Mouse (Mus musculus) gastrocnemius, adult 18-20 months (tissue): ENCODE measurements around the gene Lag3. TPM values are rescaled to one million over a fixed set of nuclear protein-coding genes. Genes with fewer than 3 reads are reported as not detected.

Experiments
- DNase-seq: peaks from one replicate; pipeline ENCODE4 v3.0.0; 2021; ENCODE audit warnings: low spot score
- total RNA-seq, 2 experiments: library from RNA; stranded (reverse); gene quantifications; 2 replicates each; pipeline ENCODE4 v1.2.3; 2021

Gene Lag3
- total RNA-seq, 2 experiments from 2014 or later, result 0.12 TPM; not detected in 1

DNA sequence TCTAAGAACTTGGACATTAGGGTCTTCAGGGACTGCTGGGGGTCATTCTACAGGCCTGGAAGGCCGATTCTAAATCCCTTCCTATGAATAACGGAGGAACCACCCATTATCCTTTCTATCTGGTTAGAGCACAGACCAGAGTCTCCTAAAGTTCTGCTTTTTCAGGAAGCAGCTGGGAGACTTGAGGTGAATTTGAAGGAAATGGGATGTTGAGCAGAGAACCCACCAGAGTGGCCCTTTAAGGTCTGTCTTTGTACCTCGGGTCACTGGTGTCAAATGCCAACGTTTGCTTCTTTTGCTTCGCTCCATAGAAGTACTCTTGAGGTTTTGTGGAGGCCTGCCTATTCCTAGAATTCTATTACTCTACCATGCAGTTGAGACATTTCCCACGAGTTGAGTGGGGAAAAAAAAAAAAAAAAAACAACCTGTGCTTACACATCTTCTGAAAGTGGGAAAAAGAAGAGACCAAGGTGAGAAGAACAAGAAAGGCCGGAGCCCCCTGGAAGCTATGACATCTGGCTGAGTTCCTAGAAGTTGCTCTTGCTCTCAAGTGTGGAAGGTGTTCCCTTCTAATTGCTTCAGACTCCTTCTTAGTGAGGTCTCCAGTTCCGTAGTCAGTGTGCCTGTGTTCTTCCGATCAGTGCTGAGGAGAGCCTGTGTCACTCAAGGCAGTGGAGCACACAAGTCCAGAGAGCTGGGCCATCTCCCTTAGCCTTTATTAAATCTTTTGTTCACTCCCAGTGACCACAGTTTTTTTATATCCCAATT, 9.0 kb upstream of the Lag3 start:
- DNase-seq, result no peak

DNA sequence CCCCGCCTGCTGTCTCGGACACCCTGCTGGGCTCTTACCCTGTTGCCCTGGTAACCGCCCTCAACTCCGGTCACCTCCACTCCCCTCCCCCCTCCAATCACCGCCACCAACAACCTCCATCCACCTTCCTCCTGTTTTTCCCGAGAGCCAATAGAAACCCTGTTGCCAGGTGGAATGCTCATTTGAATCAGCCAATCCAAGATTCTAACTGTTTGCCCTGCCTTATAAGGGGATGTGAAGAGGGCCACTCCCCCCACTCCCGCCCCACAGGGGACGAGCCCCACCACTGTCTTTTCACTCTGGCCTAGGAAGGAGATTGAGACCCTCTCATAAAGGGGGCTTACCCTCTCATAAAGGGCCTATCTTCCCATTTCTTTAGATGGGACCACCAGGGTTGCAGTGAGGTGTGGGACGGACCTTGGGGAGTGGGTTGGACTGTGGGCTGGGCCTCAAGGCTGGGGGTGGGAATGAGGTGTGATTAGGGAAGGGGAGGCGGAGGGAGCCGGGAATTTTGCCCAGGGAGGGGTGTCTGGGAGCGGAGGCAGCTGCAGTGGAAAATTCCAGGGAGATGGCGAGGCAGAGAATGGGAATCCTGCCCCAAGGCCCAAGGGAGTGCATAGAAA, 8.3 kb upstream of the Lag3 start, which contains the start of gene Ptms:
TSS of gene Ptms (minus strand) at position 409 of the 623 bp plus-strand sequence.
- DNase-seq, result peak; percentile 93

DNA sequence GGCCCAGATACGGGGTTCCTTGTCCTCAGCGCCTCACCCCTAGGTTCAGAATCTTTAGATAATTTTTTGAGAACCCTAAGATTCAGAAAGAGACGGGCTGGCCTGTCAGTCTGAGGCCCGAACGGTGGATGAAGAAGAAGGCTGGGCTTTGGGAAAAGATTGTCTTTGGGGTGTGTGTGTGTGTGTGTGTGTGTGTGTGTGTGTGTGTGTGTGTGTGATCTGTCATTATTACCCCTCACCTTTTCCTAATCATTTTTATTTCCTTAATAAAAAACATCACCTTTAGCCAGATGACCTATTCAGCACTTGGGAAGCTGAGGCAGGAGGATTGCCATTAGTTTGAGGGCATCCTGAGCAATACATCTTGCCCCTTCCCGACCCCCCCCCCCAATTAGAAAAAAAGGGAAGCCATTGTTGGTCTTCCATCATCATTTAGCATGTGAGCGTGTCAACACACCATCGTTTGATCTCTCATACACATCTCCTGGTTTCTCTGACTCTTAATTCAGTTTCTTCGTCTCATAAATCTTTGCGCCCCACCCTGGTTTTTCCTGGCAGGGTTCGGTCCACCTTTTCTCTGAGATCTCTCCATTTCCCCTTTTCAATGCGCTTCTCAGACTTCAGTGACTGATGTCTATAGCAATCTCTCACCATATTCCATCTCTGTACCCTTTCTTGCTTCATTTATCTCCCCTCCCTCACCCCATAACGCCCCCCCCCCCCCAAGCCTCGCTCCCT, 7.6 kb upstream of the Lag3 start:
- DNase-seq, result no peak

DNA sequence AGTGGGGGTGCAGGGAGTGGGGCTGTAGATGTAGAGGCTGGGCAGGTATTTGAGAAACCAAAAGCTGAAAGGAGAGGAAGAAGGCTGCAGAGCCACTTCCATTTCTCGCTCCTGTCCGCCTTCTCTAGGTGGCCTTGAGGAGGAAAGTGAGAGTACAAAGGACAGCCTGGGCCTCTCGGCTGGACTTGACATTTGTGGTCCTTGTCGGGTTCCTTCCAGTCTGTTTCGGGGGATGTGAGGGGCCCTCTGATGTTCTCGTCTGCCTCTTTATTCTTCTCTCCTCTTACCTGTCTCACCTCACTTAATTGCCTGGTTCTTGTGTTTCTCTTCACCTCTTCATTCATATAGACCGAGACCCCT, 6.8 kb upstream of the Lag3 start:
- DNase-seq, result no peak

DNA sequence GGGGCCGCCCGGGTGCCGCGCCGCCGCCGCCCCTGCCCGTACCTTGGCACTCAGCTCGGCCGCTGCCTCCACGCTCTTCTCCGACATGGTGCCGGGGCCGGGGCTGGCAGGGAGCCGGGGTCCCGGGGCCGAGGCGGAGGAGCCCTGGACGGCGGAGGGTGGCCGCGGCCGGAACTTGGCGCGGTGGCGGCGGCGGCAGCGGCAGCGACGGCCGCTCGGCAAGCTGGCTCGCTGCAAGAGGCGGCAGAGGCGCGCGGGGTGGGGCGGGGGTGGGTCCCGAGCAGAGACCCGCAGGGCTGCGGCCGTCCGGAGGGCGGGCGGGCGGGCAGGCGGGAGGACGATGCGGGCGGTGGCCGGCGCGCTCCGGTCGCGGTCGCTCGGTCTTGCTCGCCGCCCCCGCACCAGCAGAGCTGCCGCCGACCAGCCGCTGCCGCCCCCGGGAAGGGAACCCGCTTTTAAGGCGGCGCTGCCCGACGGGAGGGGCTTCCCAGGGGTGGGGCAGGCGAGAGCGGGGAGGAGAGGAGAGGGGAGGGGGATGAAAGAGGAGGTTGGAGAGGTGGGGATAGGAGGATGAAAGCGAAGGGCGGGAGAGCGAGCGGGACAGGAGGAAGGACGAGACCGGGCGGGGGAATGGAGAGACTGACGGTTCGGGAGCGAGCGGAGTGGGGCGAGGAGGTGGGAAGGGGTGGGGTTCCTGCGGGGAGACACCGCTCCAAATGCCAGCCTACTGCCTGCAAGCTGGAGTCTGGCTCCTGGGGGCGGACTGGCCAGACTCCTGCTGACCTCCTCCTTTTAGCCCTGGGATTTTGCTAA, 6.2 kb upstream of the Lag3 start:
- DNase-seq, result peak; percentile 90

DNA sequence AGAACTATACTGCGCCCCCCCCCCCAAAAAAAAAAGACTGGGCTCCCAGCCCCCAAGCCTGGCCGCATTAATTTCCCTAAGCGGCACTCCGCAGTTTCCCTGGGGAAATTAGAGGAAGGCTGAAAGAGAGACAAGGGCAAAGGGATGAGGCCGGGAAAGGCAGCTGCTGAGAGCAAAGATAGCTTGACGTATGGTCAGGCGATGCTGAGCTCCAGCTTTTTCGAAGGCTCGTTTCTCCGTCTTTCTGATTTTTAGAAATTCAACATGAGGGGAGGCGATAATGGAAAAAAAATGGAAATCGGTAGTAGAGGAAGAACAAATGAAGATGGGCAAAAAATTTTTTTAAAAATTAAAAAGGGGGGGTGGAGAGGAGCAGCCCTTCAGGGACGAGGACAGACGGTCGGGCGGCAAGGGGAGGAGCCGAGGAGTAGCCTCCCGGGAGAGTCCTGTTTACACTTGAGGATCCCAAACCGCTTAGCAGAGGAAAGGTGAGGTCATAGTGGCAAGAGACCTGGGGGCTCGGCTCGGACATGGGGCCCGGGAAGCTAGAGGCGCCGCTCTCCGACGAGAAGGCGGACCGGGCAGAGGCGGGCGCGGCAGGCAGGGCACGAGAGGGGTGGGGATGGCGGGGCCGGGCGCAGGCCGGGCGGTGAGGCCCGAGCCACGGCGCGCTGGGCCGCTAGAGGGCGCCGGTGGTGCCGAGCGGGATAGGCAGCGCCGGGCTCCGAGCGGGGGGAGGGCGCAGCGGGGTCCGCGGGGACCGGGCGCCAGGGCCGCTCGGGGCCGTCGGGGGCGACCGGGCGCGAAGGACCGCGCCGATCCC, 5.4 kb upstream of the Lag3 start:
- DNase-seq, result peak; percentile 87

DNA sequence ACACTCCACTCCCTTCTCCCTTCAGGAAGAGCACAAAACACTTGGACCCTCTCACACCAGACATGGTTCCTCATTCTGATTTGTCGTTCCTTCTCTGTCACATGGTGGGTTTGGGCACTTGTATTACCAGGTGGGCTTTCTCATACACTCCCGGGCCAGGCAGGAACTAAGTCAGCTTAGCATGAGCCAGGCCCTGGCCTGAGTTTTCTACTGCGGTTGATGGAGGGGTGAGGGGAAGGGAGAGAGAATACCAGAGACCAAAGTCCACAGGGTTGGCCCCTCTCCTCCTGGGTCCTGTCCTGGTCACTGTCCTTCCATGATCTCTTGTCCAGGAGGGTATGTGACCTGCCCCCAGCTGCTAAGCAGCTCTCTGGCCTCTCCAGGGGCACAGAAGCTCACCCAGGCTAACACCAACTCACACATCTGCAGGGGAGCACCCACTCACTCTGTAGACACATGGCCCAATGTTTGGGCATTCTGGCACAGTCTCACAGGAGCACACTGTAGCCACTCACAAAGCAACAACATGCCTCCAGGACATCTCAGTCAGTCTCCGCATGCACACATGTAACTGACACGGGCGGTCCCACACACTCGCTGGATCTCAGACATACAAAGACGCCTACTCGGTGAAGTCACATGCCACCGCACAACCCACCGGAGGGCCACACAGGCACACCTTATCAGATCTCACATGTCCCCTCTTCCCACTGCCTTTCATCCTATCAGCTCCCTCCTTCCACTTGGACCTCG, 4.6 kb upstream of the Lag3 start:
- no peak for DNase-seq

DNA sequence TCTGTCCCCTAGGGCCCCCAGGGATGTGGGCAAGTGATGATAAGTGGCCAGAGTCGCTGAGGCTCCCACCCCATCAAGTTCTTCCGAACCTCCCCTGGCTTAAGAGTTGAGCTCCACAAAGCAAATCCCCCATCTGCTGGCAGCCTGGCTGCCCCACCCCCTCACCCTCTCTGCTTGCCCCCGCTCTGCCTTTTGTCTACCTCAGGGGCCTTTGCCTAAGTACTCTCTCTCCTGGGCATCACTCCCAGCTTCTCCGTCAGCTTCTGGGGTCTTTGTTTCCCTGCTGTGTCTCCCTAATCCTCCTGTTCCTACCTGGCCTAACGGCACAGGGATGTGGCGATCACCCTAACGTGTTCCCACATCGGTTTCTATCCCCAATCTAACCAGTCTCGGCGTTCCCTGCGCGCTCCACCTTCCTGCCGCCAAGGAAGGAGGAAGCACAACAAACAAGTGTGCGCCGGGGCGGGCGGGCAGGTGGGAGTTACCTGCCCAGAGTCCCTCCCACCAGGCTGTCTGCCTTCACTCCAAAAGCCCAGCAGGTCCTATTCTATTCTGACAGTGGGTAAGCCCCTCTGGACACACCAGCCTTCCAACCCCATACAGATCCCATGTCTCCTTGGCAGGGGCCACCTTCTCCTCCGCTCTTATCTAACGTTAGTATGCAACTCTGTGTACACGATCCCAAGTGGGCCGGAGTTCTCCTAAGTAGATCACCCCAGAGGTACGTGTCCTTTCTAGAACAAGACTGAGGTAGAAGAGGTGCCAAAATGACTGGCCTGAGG, 3.8 kb upstream of the Lag3 start:
- no peak for DNase-seq

DNA sequence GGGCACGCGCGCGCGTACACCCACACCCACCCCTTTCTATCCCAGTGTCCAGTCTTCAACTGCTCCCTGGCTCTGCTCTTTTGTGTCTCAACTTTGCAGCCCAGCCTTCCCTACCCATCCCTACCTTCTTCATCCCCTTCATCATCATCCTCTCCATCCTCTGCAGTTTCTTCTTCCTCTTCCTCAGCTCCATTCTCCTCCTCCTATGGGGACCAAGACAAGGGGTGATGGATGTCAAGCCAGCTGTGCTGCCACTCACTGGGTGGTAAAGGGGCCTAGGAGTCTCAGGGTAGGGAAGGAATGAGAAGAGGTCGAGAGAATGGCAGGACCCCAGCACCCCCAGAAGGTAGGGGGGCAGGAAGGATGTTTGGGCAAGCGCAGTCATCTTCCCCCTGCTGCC, 3.0 kb upstream of the Lag3 start:
- DNase-seq, result no peak

DNA sequence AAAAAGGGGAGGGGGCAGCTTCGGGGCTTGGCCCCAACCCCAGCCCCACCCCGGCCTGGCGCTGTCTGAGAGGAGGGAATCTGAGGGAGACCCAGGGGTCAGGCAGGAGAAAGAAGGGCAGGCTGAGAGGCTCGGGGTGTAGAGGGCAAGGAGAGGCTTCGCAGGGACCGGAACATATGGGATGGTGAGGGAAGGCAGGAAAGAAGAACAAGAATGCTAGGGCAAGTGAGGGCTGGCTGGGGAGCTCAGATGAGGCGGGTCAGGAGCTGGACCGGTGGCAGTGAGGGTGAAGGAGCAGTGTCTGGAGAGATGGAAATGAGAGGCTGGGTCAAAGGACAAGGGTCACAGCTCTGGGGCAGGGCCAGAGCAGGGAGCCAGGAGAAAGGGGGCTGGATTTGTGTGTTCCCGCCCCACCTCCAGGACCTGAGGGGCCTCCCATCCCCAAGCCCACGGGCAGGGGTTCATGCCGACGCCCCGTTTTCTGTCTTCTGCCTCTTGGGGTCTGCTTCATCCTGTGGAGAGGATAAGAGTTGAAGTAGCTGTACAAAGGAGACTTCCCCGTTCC, 2.3 kb upstream of the Lag3 start:
- no peak for DNase-seq

DNA sequence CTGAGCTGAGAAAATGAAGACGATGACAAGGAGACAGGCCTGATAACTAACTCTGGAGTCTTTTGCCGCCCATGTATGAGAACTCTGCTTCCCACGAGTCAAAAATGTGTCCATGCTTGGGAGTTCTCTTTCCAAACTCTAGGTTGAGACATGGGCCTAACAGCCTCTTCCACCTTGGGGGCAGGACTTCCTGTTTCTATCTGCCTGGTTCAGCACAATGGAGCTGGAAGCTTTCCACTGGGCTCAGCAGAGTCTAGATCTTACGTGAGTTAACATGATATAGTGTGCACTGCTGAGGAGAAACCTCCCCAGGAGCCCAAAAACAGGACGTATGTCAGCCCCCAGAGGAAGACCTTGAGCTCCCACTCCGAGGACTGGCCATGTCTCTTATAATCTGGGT, 1.7 kb upstream of the Lag3 start:
- DNase-seq, result no peak

DNA sequence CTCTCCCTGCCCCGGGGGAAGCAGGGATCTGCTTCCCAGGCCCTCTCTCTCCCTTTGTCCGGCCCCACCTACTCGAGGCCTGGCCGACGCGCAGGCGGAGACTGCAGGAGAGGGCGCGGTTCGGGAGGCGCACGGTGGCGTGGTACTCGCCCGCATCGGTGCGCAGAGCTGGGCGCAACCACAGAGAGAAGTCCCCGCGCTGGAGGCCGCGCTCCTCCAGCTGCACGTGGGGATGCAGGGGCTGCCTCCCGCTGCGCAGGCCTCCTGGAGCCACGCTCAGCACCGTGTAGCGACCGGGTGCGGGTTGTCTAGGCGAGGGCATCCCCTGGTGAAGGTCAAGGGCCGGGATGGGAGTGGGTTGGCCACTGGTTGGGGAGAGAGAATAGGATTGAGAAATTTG, 1.5 kb downstream of the Lag3 start:
- no peak for DNase-seq

DNA sequence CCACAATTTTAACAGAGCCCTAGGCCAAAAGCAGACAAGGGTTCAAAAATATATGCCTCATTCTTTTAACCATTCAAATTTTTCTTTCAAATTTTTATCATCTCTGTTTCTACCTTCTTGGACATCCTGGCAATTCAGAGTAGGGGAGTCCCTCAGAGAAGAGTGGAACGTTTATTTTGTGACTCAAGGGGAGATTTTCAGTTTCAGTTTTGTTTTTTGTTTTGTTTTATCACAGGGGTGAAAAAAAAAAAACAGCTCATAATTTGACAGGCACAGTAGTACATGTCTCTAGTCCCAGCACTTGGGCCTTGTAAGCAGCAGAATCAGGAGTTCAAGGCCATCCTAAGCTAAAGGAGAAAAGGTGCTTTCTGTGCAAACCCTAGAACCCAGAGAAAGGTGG, 3.7 kb downstream of the Lag3 start:
- DNase-seq, result no peak

DNA sequence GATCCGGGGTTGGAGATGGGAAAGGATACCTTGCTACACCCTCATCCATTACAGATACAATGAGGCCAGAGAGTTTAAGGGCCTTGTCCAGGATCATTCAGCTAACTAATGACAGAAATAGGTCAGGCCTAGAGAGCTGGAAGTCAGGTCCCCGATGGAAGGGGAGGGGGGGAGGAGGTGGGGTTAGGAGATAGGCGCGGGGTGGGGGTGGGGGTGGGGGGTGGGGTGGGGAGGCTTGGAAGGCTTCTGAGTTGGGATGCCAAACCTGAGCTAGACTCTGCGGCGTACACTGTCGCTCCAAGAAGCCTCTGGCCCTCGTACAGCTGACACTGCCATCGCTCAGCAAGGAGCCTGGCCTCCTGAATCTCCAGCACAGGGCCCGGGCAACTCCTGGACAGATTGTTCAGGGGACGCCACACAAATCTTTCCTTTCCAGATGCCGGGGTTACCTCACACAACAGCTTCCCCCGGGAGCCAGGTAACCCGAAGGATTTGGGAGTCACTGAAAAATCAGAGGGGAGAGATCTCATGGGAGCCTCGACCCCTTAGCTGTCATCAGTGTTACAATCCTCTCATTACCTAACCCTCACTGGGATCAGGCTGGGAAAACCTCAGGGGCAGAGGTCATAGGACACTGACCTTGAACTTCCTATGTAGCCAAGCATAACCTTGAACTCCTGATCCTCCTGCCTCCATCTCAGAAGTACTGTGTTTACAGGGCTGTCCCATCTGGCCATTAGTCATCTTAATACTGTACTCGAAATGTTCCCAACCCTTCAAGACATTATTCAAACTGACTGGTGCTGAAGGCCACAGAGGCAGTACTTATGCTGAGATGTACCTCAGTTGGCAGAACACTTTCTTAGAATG, 6.3 kb downstream of the Lag3 start:
- no peak for DNase-seq

DNA sequence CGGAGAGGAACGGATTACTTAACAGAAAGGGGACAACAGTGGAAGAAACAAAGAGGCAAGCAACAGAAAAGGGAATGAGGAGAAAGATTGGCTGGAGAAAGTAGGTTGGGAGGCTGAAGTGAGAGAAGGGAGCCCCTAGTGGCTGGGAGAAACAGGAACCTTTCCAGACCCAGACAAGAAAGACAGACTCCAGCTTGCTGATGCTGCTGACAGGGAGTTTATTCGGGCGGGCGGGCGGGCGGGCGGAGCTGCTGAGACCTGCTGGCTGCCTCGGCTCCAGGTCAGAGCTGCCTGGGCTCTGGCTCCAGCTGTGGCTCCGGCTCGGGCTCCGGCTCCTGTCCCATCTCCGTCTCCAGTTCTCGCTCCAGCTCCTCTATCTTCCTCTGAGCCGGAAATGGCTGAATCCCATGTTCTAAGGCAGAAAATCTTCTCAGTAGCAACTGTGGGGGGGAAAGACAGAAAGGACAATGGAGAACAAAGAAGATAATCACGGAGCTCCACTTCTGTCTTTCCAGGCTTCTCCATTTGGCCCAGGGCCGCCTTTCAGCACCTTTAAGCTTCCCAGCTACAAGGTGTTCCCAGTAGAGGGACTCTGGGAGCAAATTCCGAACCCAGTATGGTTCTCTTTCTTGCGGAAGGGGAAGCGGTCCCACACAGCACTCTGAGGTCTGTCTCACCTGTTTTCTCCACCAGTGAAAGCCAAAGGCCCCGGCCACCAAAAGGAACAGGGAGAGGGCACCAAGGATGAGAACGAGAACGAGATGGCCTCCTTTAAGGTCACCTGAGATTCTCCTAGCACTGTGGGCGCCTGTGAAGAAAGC, 7.1 kb downstream of the Lag3 start:
- DNase-seq, result peak; percentile 84

DNA sequence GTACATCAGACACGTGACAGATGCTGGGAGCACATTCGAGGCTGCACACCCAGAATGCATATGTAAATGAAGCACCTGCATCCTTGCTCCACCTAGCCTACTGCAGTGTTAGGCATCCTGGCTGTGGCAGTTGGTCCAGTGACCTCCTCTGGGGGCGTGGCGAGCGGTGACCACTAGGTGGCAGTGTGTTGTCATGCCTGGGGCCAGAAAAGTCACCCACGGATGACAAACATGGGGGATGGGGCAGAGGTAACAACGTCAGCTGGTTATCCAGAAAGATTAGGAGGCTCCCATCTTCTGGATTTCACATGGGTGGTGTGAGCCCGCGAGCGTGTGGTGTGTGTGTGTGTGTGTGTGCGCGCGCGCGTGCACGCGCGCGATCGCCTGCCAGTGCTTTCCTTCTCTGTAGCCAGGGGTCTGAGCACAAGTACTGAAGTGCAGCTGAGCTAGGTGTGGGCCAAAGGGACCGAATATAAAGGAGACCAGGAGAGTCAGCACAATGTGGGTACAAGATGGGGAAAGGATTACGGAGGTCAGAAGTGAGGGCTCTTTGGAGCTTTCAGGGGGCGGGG, 7.8 kb downstream of the Lag3 start:
- DNase-seq, result peak; percentile 97

DNA sequence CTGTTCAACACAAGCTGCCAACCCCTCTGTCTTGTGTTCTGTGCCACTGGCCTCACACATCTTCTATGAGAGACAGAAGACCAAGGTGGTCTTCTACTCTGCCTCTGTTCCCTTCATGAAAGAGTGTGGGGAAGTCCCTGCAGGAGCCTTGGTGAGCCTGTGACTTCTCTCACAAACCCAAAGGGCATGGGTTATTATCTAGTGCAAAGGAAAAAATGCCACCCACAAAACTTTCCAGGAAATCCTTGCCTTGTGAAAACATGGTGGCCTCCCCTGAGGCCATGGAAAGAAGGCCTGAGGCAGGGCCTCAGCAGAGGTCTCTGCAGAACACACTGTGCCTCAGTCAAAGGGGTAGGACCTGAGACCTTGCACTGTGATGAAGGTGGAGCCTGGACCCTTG, 9.7 kb downstream of the Lag3 start:
- no peak for DNase-seq
